Mouse (Mus musculus): ENCODE data around the gene Taf10. TPM values are rescaled to one million over a fixed set of nuclear protein-coding genes. Genes with fewer than 3 reads are reported as not detected.

Taf10 gene
- total and polyA plus RNA-seq, 2 experiments: 87.3 to 296 TPM

GRCm38 (mm10) chr7:105703816-105704215 is 40.3 kb downstream of the Taf10 start:
- 92% methylated on average over 4 of the region's 4 CpGs for WGBS
- Histone ChIP-seq H3K4me1 (ENCODE audit: control insufficient read depth, insufficient read depth, low read length) (no peaks in the 10 kb centered on the region), H3K27ac (replicated peaks; ENCODE audit: insufficient read depth, low read depth, low read length) (no peak overlapping the region), H3K79me2 (ENCODE audit: control insufficient read depth, insufficient read depth, low read length) (no peaks in the 10 kb centered on the region), H3K36me3 (ENCODE audit: control insufficient read depth, insufficient read depth, low read length) (no peaks in the 10 kb centered on the region), H3K4me3 (ENCODE audit: insufficient read depth, low read depth, low read length) (no peak overlapping the region), H3K27me3 (ENCODE audit: control insufficient read depth, insufficient read depth, low read length) (no peaks in the 10 kb centered on the region), H3K9ac (ENCODE audit: low read depth, low read length) (no peak overlapping the region)
- TF ChIP-seq CTCF (IDR thresholded peaks at IDR 0.05; ENCODE audit: low read depth, low read length): no peak
- no peak for TF ChIP-seq POLR2A (IDR thresholded peaks at IDR 0.05; ENCODE audit: extremely low read depth, insufficient read depth, low read length)
- DNase-seq (ENCODE audit: extremely low read depth, low read depth, low spot score): no peak

- H3K79me2 ChIP-seq (ENCODE audit: control insufficient read depth, insufficient read depth, low read length): no peaks in the 10 kb centered on the region
- no peaks in the 10 kb centered on the region for H3K4me1 ChIP-seq (ENCODE audit: control insufficient read depth, insufficient read depth, low read length)
- 89% methylated on average over 16 of the region's 16 CpGs for WGBS
- DNase-seq (ENCODE audit: extremely low read depth, low read depth, low spot score): no peak
- H3K27me3 ChIP-seq (ENCODE audit: control insufficient read depth, insufficient read depth, low read length): no peaks in the 10 kb centered on the region
- TF ChIP-seq CTCF (IDR thresholded peaks at IDR 0.05; ENCODE audit: low read depth, low read length) (no peak), POLR2A (IDR thresholded peaks at IDR 0.05; ENCODE audit: extremely low read depth, insufficient read depth, low read length) (no peak)
- H3K27ac ChIP-seq (replicated peaks; ENCODE audit: insufficient read depth, low read depth, low read length): no peak overlapping the region
- no peak overlapping the region for H3K9ac ChIP-seq (ENCODE audit: low read depth, low read length)
- no peaks in the 10 kb centered on the region for H3K36me3 ChIP-seq (ENCODE audit: control insufficient read depth, insufficient read depth, low read length)
- H3K4me3 ChIP-seq (ENCODE audit: insufficient read depth, low read depth, low read length): no peak overlapping the region
These were observed 41.0 kb downstream of the Taf10 start for GRCm38 (mm10) chr7:105703184-105703583.

DNA sequence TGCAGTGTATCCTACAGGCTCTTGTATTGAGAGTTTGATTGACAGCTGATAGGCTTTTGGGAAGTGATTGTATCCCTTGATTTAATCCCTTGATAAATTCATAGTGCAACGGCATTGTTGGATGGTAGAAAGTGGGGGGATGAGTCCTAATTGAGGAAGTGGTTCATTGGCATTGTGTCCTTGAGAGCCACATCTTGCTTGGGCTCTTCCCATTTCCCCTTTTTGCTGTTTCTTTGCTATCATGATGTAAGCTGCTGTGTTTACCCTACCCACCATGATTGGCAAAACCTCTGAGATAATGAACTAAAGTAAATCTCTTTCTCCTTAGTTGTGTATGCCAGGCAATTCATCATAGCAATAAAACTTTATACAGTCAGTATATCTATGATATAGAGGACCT is 53.3 kb downstream of the Taf10 start:
- 80% methylated on average over 1 of the region's 1 CpGs for WGBS
- Histone ChIP-seq H3K79me2 (ENCODE audit: control insufficient read depth, insufficient read depth, low read length) (no peaks in the 10 kb centered on the region), H3K27ac (replicated peaks; ENCODE audit: insufficient read depth, low read depth, low read length) (no peak overlapping the region), H3K27me3 (ENCODE audit: control insufficient read depth, insufficient read depth, low read length) (no peaks in the 10 kb centered on the region), H3K4me1 (ENCODE audit: control insufficient read depth, insufficient read depth, low read length) (no peaks in the 10 kb centered on the region), H3K4me3 (ENCODE audit: insufficient read depth, low read depth, low read length) (no peak overlapping the region), H3K36me3 (ENCODE audit: control insufficient read depth, insufficient read depth, low read length) (no peaks in the 10 kb centered on the region), H3K9ac (ENCODE audit: low read depth, low read length) (no peak overlapping the region)
- DNase-seq (ENCODE audit: extremely low read depth, low read depth, low spot score): no peak
- no peak for TF ChIP-seq POLR2A (IDR thresholded peaks at IDR 0.05; ENCODE audit: extremely low read depth, insufficient read depth, low read length)
- TF ChIP-seq CTCF (IDR thresholded peaks at IDR 0.05; ENCODE audit: low read depth, low read length): no peak

Other genes starting within 250 kb of the Taf10 start
- 33.1 and 38.1 TPM in 2 replicates for gene Smpd1, start 190.0 kb downstream of the Taf10 start, total RNA-seq (2014; rRNA removed)
- gene Smpd1, start 190.0 kb downstream of the Taf10 start, polyA plus RNA-seq (2012; rRNA removed): 48.4 and 51.9 TPM in 2 replicates
- gene Apbb1, start 162.7 kb downstream of the Taf10 start, total RNA-seq (2014; rRNA removed): 1.1 TPM in 2 replicates
- 0.85 and 1.6 TPM in 2 replicates for gene Apbb1, start 162.7 kb downstream of the Taf10 start, polyA plus RNA-seq (2012; rRNA removed)
- 5,639 and 7,644 TPM in 2 replicates for gene Hpx, start 144.2 kb downstream of the Taf10 start, total RNA-seq (2014; rRNA removed)
- gene Hpx, start 144.2 kb downstream of the Taf10 start, polyA plus RNA-seq (2012; rRNA removed): 4,285 and 5,140 TPM in 2 replicates
- gene Trim3, start 110.8 kb downstream of the Taf10 start, total RNA-seq (2014; rRNA removed): 6.3 and 10.2 TPM in 2 replicates
- gene Trim3, start 110.8 kb downstream of the Taf10 start, polyA plus RNA-seq (2012; rRNA removed): 10.9 and 14.9 TPM in 2 replicates
- gene Timm10b, start 104.3 kb downstream of the Taf10 start, total RNA-seq (2014; rRNA removed): 42.2 and 67.5 TPM in 2 replicates
- 51.4 and 63.3 TPM in 2 replicates for gene Timm10b, start 104.3 kb downstream of the Taf10 start, polyA plus RNA-seq (2012; rRNA removed)
- 4.9 and 7.9 TPM in 2 replicates for gene Arfip2, start 103.9 kb downstream of the Taf10 start, total RNA-seq (2014; rRNA removed)
- gene Arfip2, start 103.9 kb downstream of the Taf10 start, polyA plus RNA-seq (2012; rRNA removed): 15.7 and 28.6 TPM in 2 replicates
- 27.7 and 28.6 TPM in 2 replicates for gene Gm45799, start 103.8 kb downstream of the Taf10 start, total RNA-seq (2014; rRNA removed)
- gene Gm45799, start 103.8 kb downstream of the Taf10 start, polyA plus RNA-seq (2012; rRNA removed): 136 and 140 TPM in 2 replicates
- gene Dnhd1, start 93.5 kb downstream of the Taf10 start, total RNA-seq (2014; rRNA removed): 0.92 and 1.5 TPM in 2 replicates
- 0.82 and 0.88 TPM in 2 replicates for gene Dnhd1, start 93.5 kb downstream of the Taf10 start, polyA plus RNA-seq (2012; rRNA removed)
- gene Ilk, start 7.8 kb downstream of the Taf10 start, total RNA-seq (2014; rRNA removed): 36.6 and 41.1 TPM in 2 replicates
- gene Ilk, start 7.8 kb downstream of the Taf10 start, polyA plus RNA-seq (2012; rRNA removed): 50.5 and 53.6 TPM in 2 replicates
- 4.9 and 5.5 TPM in 2 replicates for gene Rrp8, start 7.0 kb downstream of the Taf10 start, total RNA-seq (2014; rRNA removed)
- gene Rrp8, start 7.0 kb downstream of the Taf10 start, polyA plus RNA-seq (2012; rRNA removed): 5.5 and 5.9 TPM in 2 replicates
- 27.4 and 43.8 TPM in 2 replicates for gene Tpp1, start 7.9 kb upstream of the Taf10 start, total RNA-seq (2014; rRNA removed)
- 95.3 and 124 TPM in 2 replicates for gene Tpp1, start 7.9 kb upstream of the Taf10 start, polyA plus RNA-seq (2012; rRNA removed)
- 1.4 and 2.7 TPM in 2 replicates for gene Dchs1, start 43.3 kb upstream of the Taf10 start, total RNA-seq (2014; rRNA removed)
- 1.1 TPM in 2 replicates for gene Dchs1, start 43.3 kb upstream of the Taf10 start, polyA plus RNA-seq (2012; rRNA removed)
- 109 and 118 TPM in 2 replicates for gene Mrpl17, start 66.7 kb upstream of the Taf10 start, total RNA-seq (2014; rRNA removed)
- 207 and 261 TPM in 2 replicates for gene Mrpl17, start 66.7 kb upstream of the Taf10 start, polyA plus RNA-seq (2012; rRNA removed)
- 11.4 and 14.0 TPM in 2 replicates for gene Gm4070, start 209.6 kb upstream of the Taf10 start, total RNA-seq (2014; rRNA removed)
- gene Gm4070, start 209.6 kb upstream of the Taf10 start, polyA plus RNA-seq (2012; rRNA removed): 0.30 and 1.2 TPM in 2 replicates